Comparison of ENCODE assay signal across 9 mouse cellular contexts in genomic region chr11:69591899-69592637, GRCm38 (mm10). TPM values are rescaled to one million over a fixed set of nuclear protein-coding genes. Genes with fewer than 3 reads are reported as not detected.
A peak's percentile ranks its signal among the peaks of the same experiment; 100 is the strongest.
DNase-seq lines count a peak whose midpoint lies in the region; ATAC-seq lines count a peak whose summit lies in the region.
"Had no signal": no experiment of that assay in that cellular context is flagged by ENCODE, and none has a peak within 500 bp of the region (broad histone marks: within the 10 kb centered on the region; RNA-seq: fewer than 3 reads in every experiment).

No protein-coding gene starts in this region.

- H3K4me3 ChIP-seq in heart, embryonic 15.5 days, result no peak overlapping the region
- H3K4me3 ChIP-seq in forebrain, embryonic 15.5 days, result no peak overlapping the region
- H3K4me3 ChIP-seq: lung, embryonic 15.5 days had no signal

- H3K9ac ChIP-seq in heart, embryonic 15.5 days, result no peak overlapping the region
- no peak overlapping the region for H3K9ac ChIP-seq in forebrain, embryonic 15.5 days (replicated peaks)
- H3K9ac ChIP-seq: lung, embryonic 15.5 days had no signal

- H3K9me3 ChIP-seq in heart, embryonic 15.5 days (replicated peaks), result no peaks in the 10 kb centered on the region
- H3K9me3 ChIP-seq in forebrain, embryonic 15.5 days, result no peaks in the 10 kb centered on the region
- H3K9me3 ChIP-seq: lung, embryonic 15.5 days had no signal

- H3K27me3 ChIP-seq in heart, embryonic 15.5 days, result no peaks in the 10 kb centered on the region
- no peaks in the 10 kb centered on the region for H3K27me3 ChIP-seq in forebrain, embryonic 15.5 days
- H3K27me3 ChIP-seq: lung, embryonic 15.5 days had no signal

- no peak overlapping the region for H3K4me2 ChIP-seq in heart, embryonic 15.5 days
- H3K4me2 ChIP-seq in forebrain, embryonic 15.5 days (replicated peaks), result no peak overlapping the region
- H3K4me2 ChIP-seq: lung, embryonic 15.5 days had no signal

- 69% methylated on average over 7 of the region's 7 CpGs for WGBS in heart, embryonic 15.5 days
- 50% methylated on average over 7 of the region's 7 CpGs for WGBS in forebrain, embryonic 15.5 days

- no peaks in the 10 kb centered on the region; the same call in 1 of the 2 replicates for H3K4me1 ChIP-seq in heart, embryonic 15.5 days (replicated peaks)
- H3K4me1 ChIP-seq in forebrain, embryonic 15.5 days, result peaks cover 5% of the 10 kb centered on the region
- H3K4me1 ChIP-seq: lung, embryonic 15.5 days had no signal

- peaks cover 53% of the 10 kb centered on the region for H3K36me3 ChIP-seq in heart, embryonic 15.5 days
- peaks cover 45% of the 10 kb centered on the region for H3K36me3 ChIP-seq in forebrain, embryonic 15.5 days

- ATAC-seq in heart, embryonic 15.5 days (replicated peaks; ENCODE audit: insufficient number of reproducible peaks, insufficient read depth, low FRiP score, low read depth), result 0 out of 2 replicates have a peak, but pooled peaks have one; percentile 35
- ATAC-seq in forebrain, embryonic 15.5 days (replicated peaks), result peak; percentile 82
- no peak for ATAC-seq in monocyte, adult 5-6 weeks (replicated peaks; ENCODE audit: insufficient number of reproducible peaks, low FRiP score, low TSS enrichment, poor library complexity, severe bottlenecking)
- ATAC-seq in erythroid progenitor cell, adult 5-6 weeks (replicated peaks; ENCODE audit: low FRiP score, poor library complexity, severe bottlenecking), result no peak

- H3K27ac ChIP-seq in heart, embryonic 15.5 days, result no peak overlapping the region
- peak overlapping the region; percentile 73 for H3K27ac ChIP-seq in forebrain, embryonic 15.5 days (replicated peaks)
- H3K27ac ChIP-seq: lung, embryonic 15.5 days had no signal

- DNase-seq in heart, postnatal 4 days, result no peak
- peak; percentile 72 to 82 for DNase-seq in layer of hippocampus, postnatal 36 days
- DNase-seq in retina, postnatal 1 day, result peak; percentile 86
- no peak for DNase-seq in testis, postnatal 10 days (ENCODE audit: low spot score)

RNA-seq across cellular contexts. Expression of gene Trp53, which starts 11.9 kb away (rescaled TPM):
- polyA plus RNA-seq in heart, embryonic 15.5 days (2015; fragmentation: Nextera tagmentation; extraction: Ambion mirVana), result 59.4 and 88.1 TPM in 2 replicates
- total RNA-seq in heart, postnatal 4 days (2021), result 10 to 100 TPM; 41.6 to 46.1 TPM
- 112 and 115 TPM in 2 replicates for polyA plus RNA-seq in forebrain, embryonic 15.5 days (2015; fragmentation: Nextera tagmentation; extraction: Ambion mirVana)
- 10 to 100 TPM; 25.4 to 27.4 TPM for total RNA-seq in layer of hippocampus, postnatal 36 days (2021)
- total RNA-seq in monocyte, adult 5-6 weeks (2017), result 11.9 to 26.9 TPM (median 24.5 TPM) in 3 replicates
- 38.2 and 75.9 TPM in 2 replicates for total RNA-seq in erythroid progenitor cell, adult 5-6 weeks (2015; ENCODE audit: low replicate concordance)
- 12.2 TPM in 2 replicates for total RNA-seq in erythroid progenitor cell, adult 5-6 weeks (2017; ENCODE audit: low replicate concordance)

RNA-seq across cellular contexts. Expression of gene Wrap53, which starts 12.0 kb away (rescaled TPM):
- 13.3 and 17.0 TPM in 2 replicates for polyA plus RNA-seq in heart, embryonic 15.5 days (2015; fragmentation: Nextera tagmentation; extraction: Ambion mirVana)
- total RNA-seq in heart, postnatal 4 days (2021), result 1 to 10 TPM; 5.8 to 7.0 TPM
- polyA plus RNA-seq in forebrain, embryonic 15.5 days (2015; fragmentation: Nextera tagmentation; extraction: Ambion mirVana), result 26.3 and 27.2 TPM in 2 replicates
- total RNA-seq in layer of hippocampus, postnatal 36 days (2021), result 10 to 100 TPM; 11.8 to 14.3 TPM
- 2.8 to 9.4 TPM (median 3.8 TPM) in 3 replicates for total RNA-seq in monocyte, adult 5-6 weeks (2017)
- 13.8 and 48.3 TPM in 2 replicates for total RNA-seq in erythroid progenitor cell, adult 5-6 weeks (2015; ENCODE audit: low replicate concordance)
- 13.5 and 18.4 TPM in 2 replicates for total RNA-seq in erythroid progenitor cell, adult 5-6 weeks (2017; ENCODE audit: low replicate concordance)

RNA-seq across cellular contexts. Expression of gene Atp1b2, which starts 13.7 kb away (rescaled TPM):
- polyA plus RNA-seq in heart, embryonic 15.5 days (2015; fragmentation: Nextera tagmentation; extraction: Ambion mirVana), result 24.2 and 24.5 TPM in 2 replicates
- 10 to 100 TPM; 27.0 to 29.1 TPM for total RNA-seq in heart, postnatal 4 days (2021)
- 22.2 and 25.9 TPM in 2 replicates for polyA plus RNA-seq in forebrain, embryonic 15.5 days (2015; fragmentation: Nextera tagmentation; extraction: Ambion mirVana)
- total RNA-seq in layer of hippocampus, postnatal 36 days (2021), result 100 to 1,000 TPM; 400 to 418 TPM
- total RNA-seq in monocyte, adult 5-6 weeks (2017), result not detected in 3 replicates
- total RNA-seq in erythroid progenitor cell, adult 5-6 weeks (2015; ENCODE audit: low replicate concordance), result 20.9 and 36.5 TPM in 2 replicates
- 3.5 and 4.5 TPM in 2 replicates for total RNA-seq in erythroid progenitor cell, adult 5-6 weeks (2017; ENCODE audit: low replicate concordance)

RNA-seq across cellular contexts. Expression of gene Shbg, which starts 25.6 kb away (rescaled TPM):
- polyA plus RNA-seq in heart, embryonic 15.5 days (2015; fragmentation: Nextera tagmentation; extraction: Ambion mirVana), result 0.29 TPM in 1 of 2 replicates, not detected in the other
- not detected for total RNA-seq in heart, postnatal 4 days (2021)
- polyA plus RNA-seq in forebrain, embryonic 15.5 days (2015; fragmentation: Nextera tagmentation; extraction: Ambion mirVana), result not detected in 2 replicates
- total RNA-seq in layer of hippocampus, postnatal 36 days (2021), result not detected
- total RNA-seq in monocyte, adult 5-6 weeks (2017), result not detected in 3 replicates
- total RNA-seq in erythroid progenitor cell, adult 5-6 weeks (2015; ENCODE audit: low replicate concordance), result not detected in 2 replicates
- not detected in 2 replicates for total RNA-seq in erythroid progenitor cell, adult 5-6 weeks (2017; ENCODE audit: low replicate concordance)
- polyA plus RNA-seq: lung, embryonic 15.5 days had no signal

RNA-seq across cellular contexts. Expression of gene Sat2, which starts 29.8 kb away (rescaled TPM):
- polyA plus RNA-seq in heart, embryonic 15.5 days (2015; fragmentation: Nextera tagmentation; extraction: Ambion mirVana), result 14.3 and 16.7 TPM in 2 replicates
- total RNA-seq in heart, postnatal 4 days (2021), result 1 to 10 TPM; 5.3 to 6.7 TPM
- 22.9 and 25.2 TPM in 2 replicates for polyA plus RNA-seq in forebrain, embryonic 15.5 days (2015; fragmentation: Nextera tagmentation; extraction: Ambion mirVana)
- 10 to 100 TPM; 11.7 to 13.7 TPM for total RNA-seq in layer of hippocampus, postnatal 36 days (2021)
- 0.67 TPM in 1 of 3 replicates, not detected in the others for total RNA-seq in monocyte, adult 5-6 weeks (2017)
- not detected in 2 replicates for total RNA-seq in erythroid progenitor cell, adult 5-6 weeks (2015; ENCODE audit: low replicate concordance)
- total RNA-seq in erythroid progenitor cell, adult 5-6 weeks (2017; ENCODE audit: low replicate concordance), result not detected in 2 replicates

Comparison
In these comparisons a context has a peak if more than half of its experiments do, and no peak if none do; other contexts are left out.
1. ATAC-seq: peak in heart, embryonic 15.5 days (single experiment) and forebrain, embryonic 15.5 days (single experiment); none in monocyte, adult 5-6 weeks (single experiment) and erythroid progenitor cell, adult 5-6 weeks (single experiment).
2. DNase-seq: peak in layer of hippocampus, postnatal 36 days (2 of 2) and retina, postnatal 1 day (single experiment); none in heart, postnatal 4 days (single experiment) and testis, postnatal 10 days (single experiment).
3. RNA of gene Atp1b2, which starts 13.7 kb away (total RNA-seq): 400 to 418 TPM in layer of hippocampus, postnatal 36 days; 3.5 to 36.5 TPM in erythroid progenitor cell, adult 5-6 weeks, 27.0 to 29.1 TPM in heart, postnatal 4 days and not detected in monocyte, adult 5-6 weeks; every median in the first group is over 10 times any median in the second.